Mouse (Mus musculus): ENCODE measurements around the gene Katnal1.

- TF ChIP-seq CTCF (IDR thresholded peaks at IDR 0.05; ENCODE audit: insufficient read depth, low read depth, low read length), result no peak
- TF ChIP-seq POLR2A (IDR thresholded peaks at IDR 0.05; ENCODE audit: insufficient read depth, low read depth, low read length), result no peak
Observed at GRCm38 (mm10) chr5:148965691-148966333, 36.7 kb upstream of the Katnal1 start.

All from olfactory bulb, adult 2 months (tissue).